Mouse (Mus musculus): ENCODE measurements at regions not wholly inside any gene's neighbourhood (a gene's known extent, or its start where the extent isn't known, plus 50 kb on each side); places are given as distances from the start of the nearest gene placed in this dataset.

- Histone ChIP-seq H3K27me3 (ENCODE audit: control insufficient read depth, insufficient read depth, insufficient read length) (no peaks in the 10 kb centered on the region), H3K79me2 (ENCODE audit: control insufficient read depth, insufficient read depth) (no peaks in the 10 kb centered on the region), H3K4me2 (ENCODE audit: low read depth) (no peak overlapping the region), H3K36me3 (ENCODE audit: control insufficient read depth, insufficient read depth) (no peaks in the 10 kb centered on the region), H3K4me3 (no peak overlapping the region), H3ac (ENCODE audit: control insufficient read depth, insufficient read length) (no peak overlapping the region)
- TF ChIP-seq MYOG (IDR thresholded peaks at IDR 0.05; ENCODE audit: control insufficient read depth in 1 of 3, insufficient read depth in 1 of 3, insufficient read length in 2 of 3, low read depth in 2 of 3) (no peak), USF1 (IDR thresholded peaks at IDR 0.05; ENCODE audit: low read depth) (no peak), POLR2AphosphoS2 (IDR thresholded peaks at IDR 0.05; ENCODE audit: insufficient read length, low read depth) (no peak), CEBPB (IDR thresholded peaks at IDR 0.05; ENCODE audit: insufficient read depth, poor library complexity, severe bottlenecking) (no peak), MYOD1 (IDR thresholded peaks at IDR 0.05; ENCODE audit: control insufficient read depth in 1 of 3, insufficient read length in 2 of 3, low read depth in 2 of 3) (no peak), TCF12 (IDR thresholded peaks at IDR 0.05; ENCODE audit: insufficient read depth, poor library complexity, severe bottlenecking) (no peak), TCF3 (IDR thresholded peaks at IDR 0.05; ENCODE audit: insufficient read length, low read depth) (no peak), MAX (IDR thresholded peaks at IDR 0.05; ENCODE audit: low read depth) (no peak), POLR2A (IDR thresholded peaks at IDR 0.05; ENCODE audit: insufficient read length, low read depth) (no peak), E2F4 (IDR thresholded peaks at IDR 0.05; ENCODE audit: insufficient read depth) (no peak), SRF (IDR thresholded peaks at IDR 0.05; ENCODE audit: control insufficient read depth, insufficient read length, low read depth) (no peak), REST (IDR thresholded peaks at IDR 0.05; ENCODE audit: insufficient read depth, insufficient read length) (no peak)
Observed at GRCm38 (mm10) chr9:75955082-75955481, 59.6 kb upstream of the Hmgcll1 start.

- Histone ChIP-seq H3K27me3 (ENCODE audit: control insufficient read depth, insufficient read depth, insufficient read length) (no peaks in the 10 kb centered on the region), H3K36me3 (ENCODE audit: control insufficient read depth, insufficient read depth) (no peaks in the 10 kb centered on the region), H3ac (ENCODE audit: control insufficient read depth, insufficient read length) (no peak overlapping the region), H3K4me3 (no peak overlapping the region), H3K4me2 (ENCODE audit: low read depth) (no peak overlapping the region), H3K79me2 (ENCODE audit: control insufficient read depth, insufficient read depth) (no peaks in the 10 kb centered on the region)
- TF ChIP-seq REST (IDR thresholded peaks at IDR 0.05; ENCODE audit: insufficient read depth, insufficient read length) (no peak), MYOD1 (IDR thresholded peaks at IDR 0.05; ENCODE audit: control insufficient read depth in 1 of 3, insufficient read length in 2 of 3, low read depth in 2 of 3) (no peak), POLR2A (IDR thresholded peaks at IDR 0.05; ENCODE audit: insufficient read length, low read depth) (no peak), MAX (IDR thresholded peaks at IDR 0.05; ENCODE audit: low read depth) (no peak), E2F4 (IDR thresholded peaks at IDR 0.05; ENCODE audit: insufficient read depth) (no peak)
Observed at GRCm38 (mm10) chr9:75956370-75956769, 58.3 kb upstream of the Hmgcll1 start.

- no peaks in the 10 kb centered on the region for H3K27me3 ChIP-seq (ENCODE audit: control insufficient read depth, insufficient read depth, insufficient read length)
- H3K79me2 ChIP-seq (ENCODE audit: control insufficient read depth, insufficient read depth), result no peaks in the 10 kb centered on the region
- no peak overlapping the region for H3K4me3 ChIP-seq
- H3K36me3 ChIP-seq (ENCODE audit: control insufficient read depth, insufficient read depth), result no peaks in the 10 kb centered on the region
- no peak overlapping the region for H3ac ChIP-seq (ENCODE audit: control insufficient read depth, insufficient read length)
- no peak overlapping the region for H3K4me2 ChIP-seq (ENCODE audit: low read depth)
- TF ChIP-seq MAX (IDR thresholded peaks at IDR 0.05; ENCODE audit: low read depth) (no peak), POLR2AphosphoS2 (IDR thresholded peaks at IDR 0.05; ENCODE audit: insufficient read length, low read depth) (no peak), POLR2A (IDR thresholded peaks at IDR 0.05; ENCODE audit: insufficient read length, low read depth) (no peak), TCF12 (IDR thresholded peaks at IDR 0.05; ENCODE audit: insufficient read depth, poor library complexity, severe bottlenecking) (no peak), CEBPB (IDR thresholded peaks at IDR 0.05; ENCODE audit: insufficient read depth, poor library complexity, severe bottlenecking) (no peak), USF1 (IDR thresholded peaks at IDR 0.05; ENCODE audit: low read depth) (no peak), MYOG (IDR thresholded peaks at IDR 0.05; ENCODE audit: control insufficient read depth in 1 of 3, insufficient read depth in 1 of 3, insufficient read length in 2 of 3, low read depth in 2 of 3) (no peak), TCF3 (IDR thresholded peaks at IDR 0.05; ENCODE audit: insufficient read length, low read depth) (no peak), MYOD1 (IDR thresholded peaks at IDR 0.05; ENCODE audit: control insufficient read depth in 1 of 3, insufficient read length in 2 of 3, low read depth in 2 of 3) (no peak), REST (IDR thresholded peaks at IDR 0.05; ENCODE audit: insufficient read depth, insufficient read length) (no peak), E2F4 (IDR thresholded peaks at IDR 0.05; ENCODE audit: insufficient read depth) (no peak), SRF (IDR thresholded peaks at IDR 0.05; ENCODE audit: control insufficient read depth, insufficient read length, low read depth) (no peak)
Observed at GRCm38 (mm10) chr9:75958720-75959339, 55.8 kb upstream of the Hmgcll1 start.

- TF ChIP-seq TCF12 (IDR thresholded peaks at IDR 0.05; ENCODE audit: insufficient read depth, poor library complexity, severe bottlenecking) (no peak), MYOG (IDR thresholded peaks at IDR 0.05; ENCODE audit: control insufficient read depth in 1 of 3, insufficient read depth in 1 of 3, insufficient read length in 2 of 3, low read depth in 2 of 3) (no peak), E2F4 (IDR thresholded peaks at IDR 0.05; ENCODE audit: insufficient read depth) (no peak), MYOD1 (IDR thresholded peaks at IDR 0.05; ENCODE audit: control insufficient read depth in 1 of 3, insufficient read length in 2 of 3, low read depth in 2 of 3) (no peak), POLR2A (IDR thresholded peaks at IDR 0.05; ENCODE audit: insufficient read length, low read depth) (no peak), CEBPB (IDR thresholded peaks at IDR 0.05; ENCODE audit: insufficient read depth, poor library complexity, severe bottlenecking) (no peak), SRF (IDR thresholded peaks at IDR 0.05; ENCODE audit: control insufficient read depth, insufficient read length, low read depth) (no peak), REST (IDR thresholded peaks at IDR 0.05; ENCODE audit: insufficient read depth, insufficient read length) (no peak), USF1 (IDR thresholded peaks at IDR 0.05; ENCODE audit: low read depth) (no peak), TCF3 (IDR thresholded peaks at IDR 0.05; ENCODE audit: insufficient read length, low read depth) (no peak), MAX (IDR thresholded peaks at IDR 0.05; ENCODE audit: low read depth) (no peak), POLR2AphosphoS2 (IDR thresholded peaks at IDR 0.05; ENCODE audit: insufficient read length, low read depth) (no peak)
- no peaks in the 10 kb centered on the region for H3K27me3 ChIP-seq (ENCODE audit: control insufficient read depth, insufficient read depth, insufficient read length)
- H3K4me2 ChIP-seq (ENCODE audit: low read depth), result no peak overlapping the region
- no peak overlapping the region for H3ac ChIP-seq (ENCODE audit: control insufficient read depth, insufficient read length)
- no peak overlapping the region for H3K4me3 ChIP-seq
- no peaks in the 10 kb centered on the region for H3K36me3 ChIP-seq (ENCODE audit: control insufficient read depth, insufficient read depth)
- no peaks in the 10 kb centered on the region for H3K79me2 ChIP-seq (ENCODE audit: control insufficient read depth, insufficient read depth)
Observed at GRCm38 (mm10) chr9:75959775-75960174, 54.9 kb upstream of the Hmgcll1 start.
